Mouse (Mus musculus) forebrain, embryonic 16.5 days (tissue): ENCODE measurements at regions not wholly inside any gene's neighbourhood (a gene's known extent, or its start where the extent isn't known, plus 50 kb on each side); places are given as distances from the start of the nearest gene placed in this dataset.

Experiments
- ATAC-seq: fragments of 200-750 bp; cut with Nextera tagmentation; 2 replicates; pipeline ENCODE4 v1.8.0; 2017; ENCODE audit warnings: mild to moderate bottlenecking, moderate library complexity
- H3K27ac ChIP-seq: fragments of 300-500 bp; sonication (generic); 2 replicates; pipeline ENCODE4 v1.5.1; 2014; ENCODE audit warnings: low read length, control low read depth
- H3K27me3 ChIP-seq: fragments of 300-500 bp; sonication (generic); replicated peaks from 2 replicates; pipeline ENCODE4 v1.6.1; 2014; ENCODE audit warnings: low read length; ENCODE audit not compliant: control insufficient read depth, insufficient read depth
- H3K36me3 ChIP-seq: fragments of 300-500 bp; sonication (generic); 2 replicates; pipeline ENCODE4 v1.6.1; 2014; ENCODE audit not compliant: control insufficient read depth, insufficient read depth
- H3K4me1 ChIP-seq: fragments of 300-500 bp; sonication (generic); replicated peaks from 2 replicates; pipeline ENCODE4 v1.6.1; 2014; ENCODE audit warnings: low read length; ENCODE audit not compliant: control insufficient read depth, insufficient read depth
- H3K4me2 ChIP-seq: fragments of 300-500 bp; sonication (generic); 2 replicates; pipeline ENCODE4 v1.6.1; 2014; ENCODE audit warnings: mild to moderate bottlenecking, low read length, control low read depth
- H3K4me3 ChIP-seq: fragments of 300-500 bp; sonication (generic); replicated peaks from 2 replicates; pipeline ENCODE4 v1.5.1; 2014; ENCODE audit warnings: mild to moderate bottlenecking, low read length, control low read depth
- H3K9ac ChIP-seq: fragments of 300-500 bp; sonication (generic); replicated peaks from 2 replicates; pipeline ENCODE4 v1.6.1; 2014; ENCODE audit warnings: low read depth, low read length, control low read depth
- H3K9me3 ChIP-seq: fragments of 300-500 bp; sonication (generic); 2 replicates; pipeline ENCODE4 v1.6.1; 2016; ENCODE audit warnings: low read length; ENCODE audit not compliant: control insufficient read depth
- WGBS: fragments of 180-500 bp; shearing (Covaris S2); extraction: QIAGEN DNeasy Blood & Tissue Kit; methylation state at CpG from one replicate; pipeline ENCODE4 v1.1.7; 2014; 5-methylcytosine and 5-hydroxymethylcytosine counted together

- no peak overlapping the region for H3K4me3 ChIP-seq
- H3K9me3 ChIP-seq = no peaks in the 10 kb centered on the region
- H3K27ac ChIP-seq = no peak overlapping the region
- H3K27me3 ChIP-seq = peaks cover 66% of the 10 kb centered on the region
- no peak overlapping the region for H3K9ac ChIP-seq
- no peak overlapping the region for H3K4me2 ChIP-seq
- WGBS = 28% methylated on average over 4 of the region's 4 CpGs
- no peaks in the 10 kb centered on the region for H3K36me3 ChIP-seq
- peaks cover 3% of the 10 kb centered on the region; the same call in 1 of the 2 replicates for H3K4me1 ChIP-seq
- no peak for ATAC-seq
These were observed 1603.5 kb upstream of the Gulo start for GRCm38 (mm10) chr14:67612471-67612870.

- Histone ChIP-seq H3K9ac (no peak overlapping the region), H3K27ac (no peak overlapping the region), H3K9me3 (no peaks in the 10 kb centered on the region), H3K4me2 (peak overlapping the region; percentile 31), H3K27me3 (peaks cover 51% of the 10 kb centered on the region), H3K4me3 (peak overlapping the region; percentile 12; the same call in 1 of the 2 replicates), H3K36me3 (no peaks in the 10 kb centered on the region), H3K4me1 (peaks cover 3% of the 10 kb centered on the region; the same call in 1 of the 2 replicates)
- 22% methylated on average over 20 of the region's 20 CpGs for WGBS
- ATAC-seq = no peak
These were observed 1599.3 kb upstream of the Gulo start for GRCm38 (mm10) chr14:67608262-67608661.

GRCm38 (mm10) chr14:67602960-67603359 is 1594.0 kb upstream of the Gulo start:
- no peaks in the 10 kb centered on the region for H3K9me3 ChIP-seq
- no peak overlapping the region for H3K4me3 ChIP-seq
- no peak overlapping the region for H3K4me2 ChIP-seq
- peaks cover 26% of the 10 kb centered on the region for H3K27me3 ChIP-seq
- no peaks in the 10 kb centered on the region for H3K4me1 ChIP-seq
- H3K9ac ChIP-seq = no peak overlapping the region
- 86% methylated on average over 4 of the region's 4 CpGs for WGBS
- ATAC-seq = no peak
- H3K27ac ChIP-seq = no peak overlapping the region
- H3K36me3 ChIP-seq = no peaks in the 10 kb centered on the region

- no peak overlapping the region for H3K27ac ChIP-seq
- 19% methylated on average over 4 of the region's 4 CpGs for WGBS
- no peak overlapping the region for H3K9ac ChIP-seq
- peaks cover 13% of the 10 kb centered on the region for H3K27me3 ChIP-seq
- H3K9me3 ChIP-seq = no peaks in the 10 kb centered on the region
- H3K4me1 ChIP-seq = no peaks in the 10 kb centered on the region
- ATAC-seq = no peak
- no peaks in the 10 kb centered on the region for H3K36me3 ChIP-seq
- no peak overlapping the region for H3K4me2 ChIP-seq
- H3K4me3 ChIP-seq = no peak overlapping the region
These were observed 1590.7 kb upstream of the Gulo start for GRCm38 (mm10) chr14:67599734-67600133.

GRCm38 (mm10) chr14:67588627-67589026 is 1579.6 kb upstream of the Gulo start:
- no peaks in the 10 kb centered on the region for H3K4me1 ChIP-seq
- H3K27me3 ChIP-seq = no peaks in the 10 kb centered on the region; the same call in 1 of the 2 replicates
- no peak overlapping the region for H3K4me2 ChIP-seq
- no peaks in the 10 kb centered on the region for H3K36me3 ChIP-seq
- H3K9me3 ChIP-seq = no peaks in the 10 kb centered on the region; the same call in 1 of the 2 replicates
- ATAC-seq = no peak
- no peak overlapping the region for H3K4me3 ChIP-seq
- no peak overlapping the region for H3K9ac ChIP-seq
- 89% methylated on average over 11 of the region's 11 CpGs for WGBS
- no peak overlapping the region for H3K27ac ChIP-seq

GRCm38 (mm10) chr14:67584456-67585048 is 1575.5 kb upstream of the Gulo start:
- 48% methylated on average over 14 of the region's 14 CpGs for WGBS
- H3K4me2 ChIP-seq = no peak overlapping the region
- peaks cover 9% of the 10 kb centered on the region for H3K4me1 ChIP-seq
- no peaks in the 10 kb centered on the region for H3K36me3 ChIP-seq
- no peak overlapping the region for H3K9ac ChIP-seq
- H3K9me3 ChIP-seq = no peaks in the 10 kb centered on the region; the same call in 1 of the 2 replicates
- H3K27ac ChIP-seq = no peak overlapping the region
- no peak for ATAC-seq
- no peaks in the 10 kb centered on the region for H3K27me3 ChIP-seq
- no peak overlapping the region for H3K4me3 ChIP-seq

- H3K27me3 ChIP-seq = 0 out of 2 replicates have a peak, but pooled peaks cover 2% of the 10 kb centered on the region
- no peaks in the 10 kb centered on the region for H3K36me3 ChIP-seq
- ATAC-seq = peak; percentile 33; the same call in 1 of the 2 replicates
- no peak overlapping the region for H3K4me3 ChIP-seq
- H3K9ac ChIP-seq = no peak overlapping the region
- 34% methylated on average over 8 of the region's 8 CpGs for WGBS
- H3K4me1 ChIP-seq = peaks cover 9% of the 10 kb centered on the region
- H3K27ac ChIP-seq = no peak overlapping the region
- no peak overlapping the region for H3K4me2 ChIP-seq
- no peaks in the 10 kb centered on the region; the same call in 1 of the 2 replicates for H3K9me3 ChIP-seq
These were observed 1573.3 kb upstream of the Gulo start for GRCm38 (mm10) chr14:67582201-67582782.

GRCm38 (mm10) chr14:67574346-67574949 is 1565.4 kb upstream of the Gulo start:
- Histone ChIP-seq H3K4me1 (peaks cover 4% of the 10 kb centered on the region), H3K9ac (no peak overlapping the region), H3K27ac (no peak overlapping the region), H3K9me3 (no peaks in the 10 kb centered on the region), H3K36me3 (no peaks in the 10 kb centered on the region), H3K27me3 (peaks cover 14% of the 10 kb centered on the region), H3K4me3 (no peak overlapping the region), H3K4me2 (no peak overlapping the region)
- ATAC-seq = no peak
- WGBS = 81% methylated on average over 7 of the region's 7 CpGs

- Histone ChIP-seq H3K9me3 (no peaks in the 10 kb centered on the region), H3K4me1 (peaks cover 9% of the 10 kb centered on the region), H3K27ac (no peak overlapping the region), H3K9ac (no peak overlapping the region), H3K27me3 (peaks cover 17% of the 10 kb centered on the region), H3K4me2 (no peak overlapping the region), H3K4me3 (no peak overlapping the region), H3K36me3 (no peaks in the 10 kb centered on the region)
- WGBS = 57% methylated on average over 12 of the region's 12 CpGs
- ATAC-seq = no peak
These were observed 1564.5 kb upstream of the Gulo start for GRCm38 (mm10) chr14:67573451-67573995.
